Mouse (Mus musculus) midbrain, embryonic 10.5 days (tissue): ENCODE measurements at regions not wholly inside any gene's neighbourhood (a gene's known extent, or its start where the extent isn't known, plus 50 kb on each side); places are given as distances from the start of the nearest gene placed in this dataset.

Experiments used
- DNase-seq: peaks from one replicate; pipeline ENCODE4 v3.0.0-alpha.2; 2017; ENCODE audit warnings: low spot score
- H3K27ac ChIP-seq: fragments of 300-500 bp; sonication (generic); replicated peaks from 2 replicates; pipeline ENCODE4 v1.5.1; 2016; ENCODE audit warnings: mild to moderate bottlenecking
- H3K27me3 ChIP-seq: fragments of 300-500 bp; sonication (generic); 2 replicates; pipeline ENCODE4 v1.6.1; 2016; ENCODE audit warnings: low read depth, mild to moderate bottlenecking; ENCODE audit not compliant: poor library complexity, severe bottlenecking
- H3K36me3 ChIP-seq: fragments of 300-500 bp; sonication (generic); 2 replicates; pipeline ENCODE4 v1.6.1; 2016; ENCODE audit warnings: mild to moderate bottlenecking, moderate library complexity
- H3K4me1 ChIP-seq: fragments of 300-500 bp; sonication (generic); 2 replicates; pipeline ENCODE4 v1.6.1; 2016
- H3K4me3 ChIP-seq: fragments of 300-500 bp; sonication (generic); 2 replicates; pipeline ENCODE4 v1.5.1; 2016; ENCODE audit warnings: mild to moderate bottlenecking, moderate library complexity
- H3K9me3 ChIP-seq: fragments of 300-500 bp; sonication (generic); replicated peaks from 2 replicates; pipeline ENCODE4 v1.6.1; 2016; ENCODE audit warnings: mild to moderate bottlenecking
- WGBS: fragments of 180-500 bp; shearing (Covaris S2); methylation state at CpG from one replicate; pipeline ENCODE4 v1.1.7; 2016; 5-methylcytosine and 5-hydroxymethylcytosine counted together

GRCm38 (mm10) chr15:36931460-36931859, 76.1 kb downstream of the Zfp706 start:
- Histone ChIP-seq H3K27ac (no peak overlapping the region), H3K36me3 (no peaks in the 10 kb centered on the region), H3K27me3 (no peaks in the 10 kb centered on the region), H3K4me1 (no peaks in the 10 kb centered on the region), H3K4me3 (no peak overlapping the region), H3K9me3 (no peaks in the 10 kb centered on the region)
- 94% methylated on average over 2 of the region's 2 CpGs for WGBS
- no peak for DNase-seq

DNA sequence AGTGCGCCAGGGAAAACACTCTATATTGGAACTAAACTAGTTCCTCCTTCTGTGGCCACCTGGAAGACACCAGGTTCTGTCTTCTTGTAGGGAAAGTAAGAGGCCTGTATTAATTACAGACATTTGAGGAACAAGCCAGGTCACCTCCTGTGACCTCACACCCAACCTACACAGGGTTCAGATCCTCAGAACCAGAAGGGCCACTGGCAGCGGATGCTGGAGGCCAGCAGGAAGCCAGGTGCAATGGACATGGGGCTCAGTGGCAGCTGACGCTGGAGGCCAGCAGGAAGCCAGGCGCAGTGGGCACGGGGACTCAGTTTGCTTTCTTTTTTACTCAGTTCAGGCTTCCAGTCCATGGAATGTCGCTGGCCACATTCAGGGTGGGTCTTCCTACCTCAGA, 77.1 kb downstream of the Zfp706 start:
- H3K4me1 ChIP-seq = no peaks in the 10 kb centered on the region
- no peaks in the 10 kb centered on the region for H3K9me3 ChIP-seq
- H3K27ac ChIP-seq = no peak overlapping the region
- DNase-seq = no peak
- no peaks in the 10 kb centered on the region for H3K36me3 ChIP-seq
- no peak overlapping the region for H3K4me3 ChIP-seq
- H3K27me3 ChIP-seq = no peaks in the 10 kb centered on the region
- 80% methylated on average over 6 of the region's 6 CpGs for WGBS

DNA sequence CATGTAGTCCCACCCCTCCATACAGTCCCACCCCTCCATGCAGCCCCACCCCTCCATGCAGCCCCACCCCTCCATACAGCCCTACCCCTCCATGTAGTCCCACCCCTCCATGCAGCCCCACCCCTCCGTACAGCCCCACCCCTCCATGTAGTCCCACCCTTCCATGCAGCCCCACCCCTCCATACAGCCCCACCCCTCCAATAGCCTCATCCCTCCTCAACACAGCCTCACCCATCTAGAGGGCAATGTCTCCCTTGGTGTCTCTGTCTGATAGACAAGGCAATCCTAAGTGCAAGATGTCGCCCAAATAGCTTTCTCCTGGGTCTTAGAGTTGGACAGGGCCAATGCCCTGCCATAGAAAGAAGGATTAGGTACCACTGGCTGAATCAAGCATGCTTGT, 77.8 kb downstream of the Zfp706 start:
- Histone ChIP-seq H3K4me3 (no peak overlapping the region), H3K27me3 (no peaks in the 10 kb centered on the region), H3K27ac (no peak overlapping the region), H3K36me3 (no peaks in the 10 kb centered on the region), H3K9me3 (no peaks in the 10 kb centered on the region), H3K4me1 (no peaks in the 10 kb centered on the region)
- WGBS = 84% methylated on average over 2 of the region's 2 CpGs
- DNase-seq = no peak

DNA sequence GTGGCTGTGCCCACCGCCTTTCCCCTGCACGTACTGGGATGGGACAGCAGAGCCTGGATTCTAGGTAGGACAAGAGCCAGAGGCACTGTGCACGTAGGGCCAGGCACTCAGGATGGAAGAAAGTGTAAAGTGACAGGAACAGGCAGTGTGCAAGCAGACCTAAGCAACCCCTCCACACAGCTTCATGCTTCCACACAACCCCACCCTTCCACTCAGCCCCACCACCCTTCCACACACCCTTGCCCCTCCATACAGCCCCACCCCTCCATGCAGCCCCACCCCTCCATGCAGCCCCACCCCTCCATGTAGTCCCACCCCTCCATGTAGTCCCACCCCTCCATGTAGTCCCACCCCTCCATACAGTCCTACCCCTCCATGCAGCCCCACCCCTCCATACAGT, 78.5 kb downstream of the Zfp706 start:
- no peak for DNase-seq
- Histone ChIP-seq H3K27ac (no peak overlapping the region), H3K27me3 (no peaks in the 10 kb centered on the region), H3K36me3 (no peaks in the 10 kb centered on the region), H3K4me3 (no peak overlapping the region), H3K9me3 (no peaks in the 10 kb centered on the region), H3K4me1 (no peaks in the 10 kb centered on the region)
- WGBS = 86% methylated on average over 3 of the region's 3 CpGs

DNA sequence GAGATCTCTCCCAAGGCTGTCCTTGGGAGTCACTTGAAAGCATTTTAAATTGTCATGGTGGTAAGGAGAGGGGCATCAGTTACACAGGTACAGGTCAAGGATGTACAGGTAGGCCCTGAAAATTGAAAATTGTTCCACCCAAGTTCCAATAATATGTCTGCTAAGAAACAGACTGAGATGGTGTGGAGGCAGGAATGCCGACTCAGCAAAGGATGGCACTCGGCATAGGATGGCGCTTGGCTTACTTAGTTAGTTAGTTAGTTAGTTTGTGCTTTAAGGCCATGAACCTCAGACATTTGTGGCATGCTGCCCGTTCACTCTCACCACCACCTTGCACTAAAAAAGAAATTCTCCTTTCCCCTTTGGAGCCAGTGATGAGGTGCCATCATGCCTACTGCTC, 78.9 kb downstream of the Zfp706 start:
- WGBS = 95% methylated on average over 4 of the region's 4 CpGs
- no peak overlapping the region for H3K27ac ChIP-seq
- no peaks in the 10 kb centered on the region for H3K4me1 ChIP-seq
- no peak overlapping the region for H3K4me3 ChIP-seq
- H3K36me3 ChIP-seq = no peaks in the 10 kb centered on the region
- no peak for DNase-seq
- H3K27me3 ChIP-seq = no peaks in the 10 kb centered on the region
- no peaks in the 10 kb centered on the region for H3K9me3 ChIP-seq

GRCm38 (mm10) chr15:36927436-36927835, 80.1 kb downstream of the Zfp706 start:
- Histone ChIP-seq H3K27me3 (no peaks in the 10 kb centered on the region), H3K27ac (no peak overlapping the region), H3K4me3 (no peak overlapping the region), H3K4me1 (no peaks in the 10 kb centered on the region), H3K9me3 (no peaks in the 10 kb centered on the region), H3K36me3 (no peaks in the 10 kb centered on the region)
- WGBS = 82% methylated on average over 5 of the region's 5 CpGs
- no peak for DNase-seq

GRCm38 (mm10) chr15:36924171-36924570, 83.4 kb downstream of the Zfp706 start:
- no peaks in the 10 kb centered on the region for H3K4me1 ChIP-seq
- 82% methylated on average over 6 of the region's 6 CpGs for WGBS

DNA sequence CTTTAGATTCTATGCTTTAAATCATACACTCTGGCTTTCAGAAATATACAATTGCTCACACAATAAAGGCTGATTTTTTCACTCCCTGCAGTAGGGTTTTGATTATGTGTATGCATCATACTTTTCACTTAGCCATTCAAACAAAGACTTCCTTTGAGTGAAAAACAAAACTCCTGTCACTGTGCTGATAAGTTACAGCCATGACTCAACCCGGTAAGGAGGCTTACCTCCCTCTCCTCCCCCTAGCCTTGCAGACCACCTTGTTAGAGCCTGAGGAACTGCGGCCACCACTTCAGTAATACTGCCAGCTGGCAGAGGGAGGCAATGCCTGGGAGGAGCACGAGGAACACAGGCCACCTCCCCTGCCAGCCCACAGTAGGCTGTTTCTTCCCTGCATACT, 86.2 kb downstream of the Zfp706 start:
- H3K4me1 ChIP-seq = no peaks in the 10 kb centered on the region
- H3K27ac ChIP-seq = no peak overlapping the region
- no peaks in the 10 kb centered on the region for H3K9me3 ChIP-seq
- WGBS = 68% methylated on average over 3 of the region's 3 CpGs
- no peaks in the 10 kb centered on the region for H3K36me3 ChIP-seq
- no peaks in the 10 kb centered on the region for H3K27me3 ChIP-seq
- DNase-seq = no peak
- no peak overlapping the region for H3K4me3 ChIP-seq

More at GRCm38 (mm10) chr15:36924171-36924570, 83.4 kb downstream of the Zfp706 start:
- no peaks in the 10 kb centered on the region for H3K36me3 ChIP-seq
- H3K27me3 ChIP-seq = no peaks in the 10 kb centered on the region
- DNase-seq = no peak
- no peak overlapping the region for H3K4me3 ChIP-seq
- H3K9me3 ChIP-seq = no peaks in the 10 kb centered on the region
- no peak overlapping the region for H3K27ac ChIP-seq

GRCm38 (mm10) chr15:36920886-36921285, 86.7 kb downstream of the Zfp706 start:
- no peaks in the 10 kb centered on the region for H3K27me3 ChIP-seq
- H3K27ac ChIP-seq = no peak overlapping the region
- no peaks in the 10 kb centered on the region for H3K4me1 ChIP-seq
- no peak overlapping the region for H3K4me3 ChIP-seq
- no peaks in the 10 kb centered on the region for H3K9me3 ChIP-seq
- H3K36me3 ChIP-seq = no peaks in the 10 kb centered on the region
- no peak for DNase-seq

GRCm38 (mm10) chr15:36919704-36920103, 87.9 kb downstream of the Zfp706 start:
- no peak for DNase-seq
- WGBS = 94% methylated on average over 5 of the region's 5 CpGs

GRCm38 (mm10) chr15:36919209-36919608, 88.4 kb downstream of the Zfp706 start:
- H3K36me3 ChIP-seq = no peaks in the 10 kb centered on the region
- H3K9me3 ChIP-seq = no peaks in the 10 kb centered on the region
- no peak for DNase-seq
- WGBS = 91% methylated on average over 4 of the region's 4 CpGs
- H3K27me3 ChIP-seq = no peaks in the 10 kb centered on the region
- H3K27ac ChIP-seq = no peak overlapping the region
- H3K4me3 ChIP-seq = no peak overlapping the region
- H3K4me1 ChIP-seq = no peaks in the 10 kb centered on the region

More at GRCm38 (mm10) chr15:36919704-36920103, 87.9 kb downstream of the Zfp706 start:
- no peaks in the 10 kb centered on the region for H3K27me3 ChIP-seq
- H3K4me3 ChIP-seq = no peak overlapping the region
- H3K36me3 ChIP-seq = no peaks in the 10 kb centered on the region
- no peaks in the 10 kb centered on the region for H3K9me3 ChIP-seq
- H3K4me1 ChIP-seq = no peaks in the 10 kb centered on the region
- H3K27ac ChIP-seq = no peak overlapping the region

DNA sequence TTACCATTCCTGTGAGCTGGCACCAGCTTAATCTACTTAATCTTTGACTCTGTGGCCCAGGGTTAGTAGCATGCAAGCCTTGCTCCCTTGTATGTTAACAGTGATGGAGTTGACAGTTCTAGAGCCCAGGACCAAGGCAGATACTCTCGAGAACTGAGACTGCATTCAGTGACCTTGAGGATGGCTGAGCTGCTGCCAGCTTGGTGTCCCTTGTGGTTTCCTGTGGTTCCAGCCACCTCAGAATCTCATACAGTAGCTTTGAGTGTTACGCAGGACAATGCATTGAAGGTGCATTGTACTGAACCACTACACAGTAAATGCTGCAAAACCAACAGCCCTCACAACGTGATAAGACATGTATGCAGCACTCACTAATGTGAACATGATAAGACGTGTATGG, 90.6 kb downstream of the Zfp706 start:
- H3K27me3 ChIP-seq = no peaks in the 10 kb centered on the region
- no peaks in the 10 kb centered on the region for H3K4me1 ChIP-seq
- WGBS = 80% methylated on average over 4 of the region's 4 CpGs
- no peak overlapping the region for H3K4me3 ChIP-seq
- DNase-seq = no peak
- no peaks in the 10 kb centered on the region for H3K9me3 ChIP-seq
- H3K36me3 ChIP-seq = no peaks in the 10 kb centered on the region
- no peak overlapping the region for H3K27ac ChIP-seq

- Histone ChIP-seq H3K9me3 (no peaks in the 10 kb centered on the region), H3K27ac (no peak overlapping the region), H3K27me3 (no peaks in the 10 kb centered on the region), H3K36me3 (no peaks in the 10 kb centered on the region), H3K4me3 (no peak overlapping the region), H3K4me1 (peaks cover 5% of the 10 kb centered on the region; the same call in 1 of the 2 replicates)
- DNase-seq = no peak
- WGBS = 89% methylated on average over 11 of the region's 11 CpGs
These were observed 93.1 kb downstream of the Zfp706 start for GRCm38 (mm10) chr15:36914239-36915100.
